In genomic region chr2:57283791-57284190, GRCm38 (mm10) we compare ENCODE assay signal across 21 mouse cellular contexts. TPM values are rescaled to one million over a fixed set of nuclear protein-coding genes. Genes with fewer than 3 reads are reported as not detected.
DNase-seq lines count a peak whose midpoint lies in the region; ATAC-seq and TF ChIP-seq lines count a peak whose summit lies in the region.
"Had no signal": no experiment of that assay in that cellular context is flagged by ENCODE, and none has a peak within 500 bp of the region (broad histone marks: within the 10 kb centered on the region; RNA-seq: fewer than 3 reads in every experiment).

No protein-coding gene starts in this region.

- H3K27me3 ChIP-seq in midbrain, postnatal 0 days (ENCODE audit: insufficient read depth, low read length) = no peaks in the 10 kb centered on the region
- H3K27me3 ChIP-seq in midbrain, embryonic 11.5 days (ENCODE audit: control insufficient read depth, insufficient read depth, low read length) = no peaks in the 10 kb centered on the region
- H3K27me3 ChIP-seq in forebrain, embryonic 14.5 days (replicated peaks; ENCODE audit: control insufficient read depth, insufficient read depth, low read length) = no peaks in the 10 kb centered on the region
- H3K27me3 ChIP-seq in forebrain, postnatal 0 days (ENCODE audit: insufficient read depth, low read length) = no peaks in the 10 kb centered on the region
- no peaks in the 10 kb centered on the region for H3K27me3 ChIP-seq in intestine, embryonic 16.5 days (replicated peaks; ENCODE audit: control insufficient read depth, insufficient read depth, low read length)
- H3K27me3 ChIP-seq: CH12.LX; embryonic facial prominence, embryonic 12.5 days; embryonic facial prominence, embryonic 15.5 days; hindbrain, embryonic 12.5 days; hindbrain, embryonic 15.5 days; Patski had no signal

- no peak overlapping the region for H3K4me3 ChIP-seq in midbrain, postnatal 0 days (ENCODE audit: low read depth, low read length)
- H3K4me3 ChIP-seq in midbrain, embryonic 11.5 days (ENCODE audit: low read depth, low read length) = no peak overlapping the region
- H3K4me3 ChIP-seq in forebrain, embryonic 14.5 days (ENCODE audit: low read depth, low read length) = no peak overlapping the region
- no peak overlapping the region for H3K4me3 ChIP-seq in forebrain, postnatal 0 days (ENCODE audit: low read depth, low read length)
- no peak overlapping the region for H3K4me3 ChIP-seq in intestine, embryonic 16.5 days (ENCODE audit: low read length)
- H3K4me3 ChIP-seq: embryonic facial prominence, embryonic 12.5 days; embryonic facial prominence, embryonic 15.5 days; hindbrain, embryonic 12.5 days; hindbrain, embryonic 15.5 days had no signal

- no peak overlapping the region for H3K4me2 ChIP-seq in midbrain, postnatal 0 days (ENCODE audit: low read depth, low read length, poor library complexity, severe bottlenecking)
- no peak overlapping the region for H3K4me2 ChIP-seq in midbrain, embryonic 11.5 days
- H3K4me2 ChIP-seq in forebrain, embryonic 14.5 days (ENCODE audit: low read length) = 0 out of 2 replicates have a peak overlapping the region, but pooled peaks have one; percentile 6
- H3K4me2 ChIP-seq in forebrain, postnatal 0 days (ENCODE audit: low read depth) = peak overlapping the region; percentile 17; the same call in 1 of the 2 replicates
- H3K4me2 ChIP-seq in intestine, embryonic 16.5 days (ENCODE audit: low read depth, low read length) = no peak overlapping the region
- H3K4me2 ChIP-seq: embryonic facial prominence, embryonic 12.5 days; embryonic facial prominence, embryonic 15.5 days; heart, embryonic 11.5 days; hindbrain, embryonic 12.5 days; hindbrain, embryonic 15.5 days had no signal

- H3K27ac ChIP-seq in midbrain, postnatal 0 days (ENCODE audit: low read depth, low read length) = no peak overlapping the region
- no peak overlapping the region for H3K27ac ChIP-seq in midbrain, embryonic 11.5 days (ENCODE audit: low read depth, low read length)
- H3K27ac ChIP-seq in forebrain, embryonic 14.5 days (ENCODE audit: low read depth, low read length) = no peak overlapping the region
- H3K27ac ChIP-seq in forebrain, postnatal 0 days (ENCODE audit: low read depth, low read length) = no peak overlapping the region
- H3K27ac ChIP-seq in intestine, embryonic 16.5 days (ENCODE audit: low read length) = no peak overlapping the region
- H3K27ac ChIP-seq: embryonic facial prominence, embryonic 12.5 days; embryonic facial prominence, embryonic 15.5 days; hindbrain, embryonic 12.5 days; hindbrain, embryonic 15.5 days had no signal

- H3K4me1 ChIP-seq in midbrain, postnatal 0 days (ENCODE audit: insufficient read depth, low read length) = no peaks in the 10 kb centered on the region
- H3K4me1 ChIP-seq in midbrain, embryonic 11.5 days (ENCODE audit: control insufficient read depth, insufficient read depth, low read length) = no peaks in the 10 kb centered on the region; the same call in 1 of the 2 replicates
- peaks cover 11% of the 10 kb centered on the region for H3K4me1 ChIP-seq in forebrain, embryonic 14.5 days (ENCODE audit: control insufficient read depth, insufficient read depth, low read length)
- no peaks in the 10 kb centered on the region for H3K4me1 ChIP-seq in forebrain, postnatal 0 days (ENCODE audit: insufficient read depth)
- H3K4me1 ChIP-seq in intestine, embryonic 16.5 days (ENCODE audit: control insufficient read depth, insufficient read depth, low read length) = no peaks in the 10 kb centered on the region
- H3K4me1 ChIP-seq: embryonic facial prominence, embryonic 12.5 days; embryonic facial prominence, embryonic 15.5 days; hindbrain, embryonic 12.5 days; hindbrain, embryonic 15.5 days had no signal

- 77% methylated on average over 7 of the region's 7 CpGs for WGBS in midbrain, postnatal 0 days
- WGBS in midbrain, embryonic 11.5 days = 91% methylated on average over 7 of the region's 7 CpGs
- WGBS in forebrain, embryonic 14.5 days = 14% methylated on average over 7 of the region's 7 CpGs
- WGBS in forebrain, postnatal 0 days = 25% methylated on average over 7 of the region's 7 CpGs
- 89% methylated on average over 7 of the region's 7 CpGs for WGBS in intestine, embryonic 16.5 days

- H3K9ac ChIP-seq in midbrain, postnatal 0 days (replicated peaks; ENCODE audit: low read length, poor library complexity, severe bottlenecking) = no peak overlapping the region
- H3K9ac ChIP-seq in midbrain, embryonic 11.5 days (ENCODE audit: low read length) = no peak overlapping the region
- H3K9ac ChIP-seq in forebrain, embryonic 14.5 days (ENCODE audit: low read length) = no peak overlapping the region
- H3K9ac ChIP-seq in forebrain, postnatal 0 days = no peak overlapping the region
- no peak overlapping the region for H3K9ac ChIP-seq in intestine, embryonic 16.5 days (ENCODE audit: low read depth, low read length)
- H3K9ac ChIP-seq: embryonic facial prominence, embryonic 12.5 days; embryonic facial prominence, embryonic 15.5 days; hindbrain, embryonic 12.5 days; hindbrain, embryonic 15.5 days had no signal

- no peaks in the 10 kb centered on the region for H3K9me3 ChIP-seq in midbrain, postnatal 0 days (ENCODE audit: low read length)
- H3K9me3 ChIP-seq in midbrain, embryonic 11.5 days (ENCODE audit: control insufficient read depth, low read length) = no peaks in the 10 kb centered on the region
- no peaks in the 10 kb centered on the region for H3K9me3 ChIP-seq in forebrain, embryonic 14.5 days (replicated peaks; ENCODE audit: control insufficient read depth, low read length)
- no peaks in the 10 kb centered on the region for H3K9me3 ChIP-seq in forebrain, postnatal 0 days (ENCODE audit: low read length)
- no peaks in the 10 kb centered on the region for H3K9me3 ChIP-seq in intestine, embryonic 16.5 days (ENCODE audit: control insufficient read depth, low read length)
- H3K9me3 ChIP-seq: embryonic facial prominence, embryonic 12.5 days; embryonic facial prominence, embryonic 15.5 days; G1E; hindbrain, embryonic 12.5 days; hindbrain, embryonic 15.5 days had no signal

- H3K36me3 ChIP-seq in midbrain, postnatal 0 days (ENCODE audit: insufficient read depth, low read length) = no peaks in the 10 kb centered on the region
- no peaks in the 10 kb centered on the region; the same call in 1 of the 2 replicates for H3K36me3 ChIP-seq in midbrain, embryonic 11.5 days (ENCODE audit: control insufficient read depth, insufficient read depth, low read length)
- H3K36me3 ChIP-seq in forebrain, embryonic 14.5 days (ENCODE audit: control insufficient read depth, insufficient read depth, low read length) = no peaks in the 10 kb centered on the region
- H3K36me3 ChIP-seq in forebrain, postnatal 0 days (ENCODE audit: insufficient read depth) = no peaks in the 10 kb centered on the region
- H3K36me3 ChIP-seq in intestine, embryonic 16.5 days (ENCODE audit: control insufficient read depth, insufficient read depth, low read length) = no peaks in the 10 kb centered on the region
- H3K36me3 ChIP-seq: embryonic facial prominence, embryonic 12.5 days; embryonic facial prominence, embryonic 15.5 days; hindbrain, embryonic 12.5 days; hindbrain, embryonic 15.5 days had no signal

- no peak for TF ChIP-seq CTCF in midbrain, postnatal 0 days (IDR thresholded peaks at IDR 0.05)
- no peak for TF ChIP-seq CTCF in forebrain, postnatal 0 days (IDR thresholded peaks at IDR 0.05; ENCODE audit: low read depth)

- ATAC-seq in midbrain, postnatal 0 days (ENCODE audit: low FRiP score) = no peak
- no peak for ATAC-seq in midbrain, embryonic 11.5 days (ENCODE audit: low FRiP score)
- ATAC-seq in forebrain, embryonic 14.5 days = peak; percentile 83
- peak; percentile 54; the same call in 1 of the 2 replicates for ATAC-seq in forebrain, postnatal 0 days
- no peak for ATAC-seq in intestine, embryonic 16.5 days
- ATAC-seq: Patski had no signal

- peak; percentile 17 for DNase-seq in midbrain, postnatal 0 days (ENCODE audit: low spot score)
- DNase-seq in midbrain, embryonic 11.5 days (ENCODE audit: low spot score, missing footprints) = no peak
- peak; percentile 78 for DNase-seq in forebrain, embryonic 14.5 days (ENCODE audit: low spot score)
- no peak for DNase-seq in forebrain, postnatal 0 days
- DNase-seq in adrenal gland, adult (ENCODE audit: inconsistent age in 2 of 2, low spot score in 1 of 2) = no peak
- DNase-seq in thymus, postnatal 0 days (ENCODE audit: low spot score) = no peak
- DNase-seq: adrenal gland, adult 8-10 months; adrenal gland, postnatal 25 days; B cell, adult 2 months; gastrocnemius, postnatal 10 days; gastrocnemius, postnatal 36 days; kidney, adult 11 months had no signal

RNA-seq across cellular contexts. Expression of gene Gpd2, which starts 46.4 kb away (rescaled TPM):
- 31.1 and 36.4 TPM in 2 replicates for total RNA-seq in midbrain, postnatal 0 days (2014; rRNA removed)
- 31.9 and 33.0 TPM in 2 replicates for polyA plus RNA-seq in midbrain, postnatal 0 days (2015; fragmentation: Nextera tagmentation; extraction: Ambion mirVana)
- 14.6 and 15.8 TPM in 2 replicates for polyA plus RNA-seq in midbrain, embryonic 11.5 days (2014; fragmentation: Nextera tagmentation; extraction: Ambion mirVana)
- 17.8 and 21.8 TPM in 2 replicates for polyA plus RNA-seq in forebrain, embryonic 14.5 days (2014; fragmentation: Nextera tagmentation; extraction: Ambion mirVana)
- total RNA-seq in forebrain, postnatal 0 days (2014; rRNA removed) = 54.1 and 60.8 TPM in 2 replicates
- 31.1 and 46.5 TPM in 2 replicates for polyA plus RNA-seq in forebrain, postnatal 0 days (2015; fragmentation: Nextera tagmentation; extraction: Ambion mirVana)
- 23.0 and 27.0 TPM in 2 replicates for polyA plus RNA-seq in intestine, embryonic 16.5 days (2015; fragmentation: Nextera tagmentation; extraction: Ambion mirVana)
- 24.2 and 24.5 TPM in 2 replicates for polyA plus RNA-seq in thymus, postnatal 0 days (2015; fragmentation: Nextera tagmentation; extraction: Ambion mirVana)

Comparison
In these comparisons a context has a peak if more than half of its experiments do, and no peak if none do; other contexts are left out.
1. DNase-seq: peak in midbrain, postnatal 0 days (single experiment) and forebrain, embryonic 14.5 days (single experiment); none in midbrain, embryonic 11.5 days (single experiment), forebrain, postnatal 0 days (single experiment), adrenal gland, adult (0 of 2) and thymus, postnatal 0 days (single experiment).
2. ATAC-seq: peak in forebrain, embryonic 14.5 days (single experiment) and forebrain, postnatal 0 days (single experiment); none in midbrain, postnatal 0 days (single experiment), midbrain, embryonic 11.5 days (single experiment) and intestine, embryonic 16.5 days (single experiment).
3. H3K4me2 ChIP-seq: peak in forebrain, embryonic 14.5 days (single experiment) and forebrain, postnatal 0 days (single experiment); none in midbrain, postnatal 0 days (single experiment), midbrain, embryonic 11.5 days (single experiment) and intestine, embryonic 16.5 days (single experiment).